Mouse (Mus musculus) heart, embryonic 12.5 days (tissue): ENCODE data around the gene B3gnt3. TPM values are rescaled to one million over a fixed set of nuclear protein-coding genes. Genes with fewer than 3 reads are reported as not detected.
"Not testable (repeated sequence)": the region's sequence is repeated elsewhere in the genome, so short reads cannot be mapped to it uniquely, and the experiment has no call there.

Experiments used
- ATAC-seq: fragments of 200-750 bp; cut with Nextera tagmentation; 2 replicates; pipeline ENCODE4 v1.8.0; 2017; ENCODE audit warnings: moderate TSS enrichment, moderate library complexity; ENCODE audit not compliant: insufficient number of reproducible peaks, low FRiP score
- H3K27ac ChIP-seq: fragments of 300-500 bp; sonication (generic); 2 replicates; pipeline ENCODE4 v1.5.1; 2016; ENCODE audit warnings: mild to moderate bottlenecking, moderate library complexity; ENCODE audit not compliant: poor library complexity, severe bottlenecking
- H3K27me3 ChIP-seq: fragments of 300-500 bp; sonication (generic); replicated peaks from 2 replicates; pipeline ENCODE4 v1.6.1; 2016; ENCODE audit warnings: mild to moderate bottlenecking, moderate library complexity
- H3K36me3 ChIP-seq: fragments of 300-500 bp; sonication (generic); 2 replicates; pipeline ENCODE4 v1.6.1; 2016; ENCODE audit warnings: mild to moderate bottlenecking, moderate library complexity
- H3K4me1 ChIP-seq: fragments of 300-500 bp; sonication (generic); replicated peaks from 2 replicates; pipeline ENCODE4 v1.6.1; 2016; ENCODE audit warnings: mild to moderate bottlenecking
- H3K4me2 ChIP-seq: fragments of 300-500 bp; sonication (generic); 2 replicates; pipeline ENCODE4 v1.6.1; 2016; ENCODE audit warnings: mild to moderate bottlenecking, moderate library complexity
- H3K4me3 ChIP-seq: fragments of 300-500 bp; sonication (generic); 2 replicates; pipeline ENCODE4 v1.5.1; 2016; ENCODE audit warnings: mild to moderate bottlenecking
- H3K9ac ChIP-seq: fragments of 300-500 bp; sonication (generic); 2 replicates; pipeline ENCODE4 v1.6.1; 2016; ENCODE audit warnings: mild to moderate bottlenecking, moderate library complexity
- H3K9me3 ChIP-seq: fragments of 300-500 bp; sonication (generic); replicated peaks from 2 replicates; pipeline ENCODE4 v1.6.1; 2016; ENCODE audit warnings: mild to moderate bottlenecking, moderate library complexity
- WGBS: fragments of 180-500 bp; shearing (Covaris S2); methylation state at CpG from one replicate; pipeline ENCODE4 v1.1.7; 2016; 5-methylcytosine and 5-hydroxymethylcytosine counted together
- polyA plus RNA-seq: library from polyadenylated mRNA; unstranded; fragments of >200 nt; fragmentation: Nextera tagmentation; extraction: Ambion mirVana; gene quantifications from 2 replicates; pipeline ENCODE4 v1.2.1, GENCODE M21; 2016

B3gnt3 gene
- 3.4 and 3.7 TPM in 2 replicates for polyA plus RNA-seq

- H3K27ac ChIP-seq = no peak within 1 kb of the TSS
- peaks cover 85% of the 10 kb centered on the region for H3K27me3 ChIP-seq
- WGBS = 13% methylated on average over 32 of the region's 34 CpGs
- H3K9ac ChIP-seq = peak within 1 kb of the TSS; percentile 59; the same call in 1 of the 2 replicates
- H3K4me1 ChIP-seq = peaks cover 19% of the 10 kb centered on the region
- H3K4me3 ChIP-seq = peak within 1 kb of the TSS; percentile 42
- no peaks in the 10 kb centered on the region for H3K9me3 ChIP-seq
- ATAC-seq = no peak
- peak within 1 kb of the TSS; percentile 65 for H3K4me2 ChIP-seq
- H3K36me3 ChIP-seq = no peaks in the 10 kb centered on the region
These were observed at the start of gene B3gnt3 for GRCm38 (mm10) chr8:71701414-71702086. Gene B3gnt3, minus strand, starts transcription at chr8:71701789.

GRCm38 (mm10) chr8:71749321-71750075 is 47.9 kb upstream of the B3gnt3 start:
- 72% methylated on average over 6 of the region's 6 CpGs for WGBS

DNA sequence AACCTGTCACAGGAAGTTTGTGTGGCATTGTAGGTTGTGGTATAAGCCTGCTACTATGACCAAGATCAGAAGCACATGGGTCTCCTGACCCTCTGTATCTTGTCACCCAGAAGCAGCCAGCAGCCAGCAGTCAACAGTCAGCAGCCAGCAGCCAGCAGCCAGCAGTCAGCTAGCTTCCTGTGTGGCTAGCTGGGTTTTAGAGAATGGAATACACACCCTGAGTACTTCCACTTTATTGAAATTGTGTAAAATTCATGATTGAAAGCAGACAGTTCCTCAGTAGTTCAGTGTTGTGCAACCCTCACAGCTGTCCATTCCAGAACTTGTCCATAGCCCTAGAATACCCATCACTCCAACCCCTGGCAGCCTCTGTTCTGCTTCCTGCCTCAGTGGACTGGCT is 45.5 kb upstream of the B3gnt3 start:
- not testable (repeated sequence) for ATAC-seq, H3K4me2 ChIP-seq, H3K36me3 ChIP-seq, H3K27me3 ChIP-seq, H3K4me3 ChIP-seq, H3K9ac ChIP-seq, H3K4me1 ChIP-seq, H3K9me3 ChIP-seq, H3K27ac ChIP-seq

More at GRCm38 (mm10) chr8:71749321-71750075, 47.9 kb upstream of the B3gnt3 start:
- H3K27ac ChIP-seq, H3K9me3 ChIP-seq, H3K4me2 ChIP-seq, H3K27me3 ChIP-seq, H3K36me3 ChIP-seq, H3K4me3 ChIP-seq, H3K9ac ChIP-seq, ATAC-seq, H3K4me1 ChIP-seq: not testable (repeated sequence)

DNA sequence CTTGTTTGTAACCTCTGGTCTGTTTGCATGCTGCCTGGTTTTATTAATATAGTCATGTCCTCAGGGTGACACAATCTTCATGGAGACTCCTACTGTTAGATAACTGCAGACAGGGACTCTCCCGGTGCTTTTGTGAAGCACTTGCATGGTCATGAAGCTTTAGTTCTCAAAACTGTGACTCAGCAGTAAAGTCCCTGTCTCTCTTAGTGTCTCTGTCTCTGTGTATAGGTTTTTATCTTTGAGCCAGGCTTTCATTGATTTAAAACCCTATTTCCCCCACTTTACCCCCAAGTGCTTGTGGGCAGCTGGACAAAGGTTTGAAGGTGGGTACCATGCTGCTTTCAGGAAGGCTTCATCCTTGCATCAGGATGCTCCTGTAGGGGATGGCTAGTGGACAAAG is 43.7 kb upstream of the B3gnt3 start:
- Histone ChIP-seq H3K9ac (no peak overlapping the region), H3K4me1 (peaks cover 7% of the 10 kb centered on the region), H3K9me3 (no peaks in the 10 kb centered on the region), H3K4me3 (no peak overlapping the region), H3K27me3 (peaks cover 13% of the 10 kb centered on the region), H3K27ac (no peak overlapping the region), H3K4me2 (no peak overlapping the region), H3K36me3 (no peaks in the 10 kb centered on the region)
- 61% methylated on average over 1 of the region's 1 CpGs for WGBS
- ATAC-seq = no peak

DNA sequence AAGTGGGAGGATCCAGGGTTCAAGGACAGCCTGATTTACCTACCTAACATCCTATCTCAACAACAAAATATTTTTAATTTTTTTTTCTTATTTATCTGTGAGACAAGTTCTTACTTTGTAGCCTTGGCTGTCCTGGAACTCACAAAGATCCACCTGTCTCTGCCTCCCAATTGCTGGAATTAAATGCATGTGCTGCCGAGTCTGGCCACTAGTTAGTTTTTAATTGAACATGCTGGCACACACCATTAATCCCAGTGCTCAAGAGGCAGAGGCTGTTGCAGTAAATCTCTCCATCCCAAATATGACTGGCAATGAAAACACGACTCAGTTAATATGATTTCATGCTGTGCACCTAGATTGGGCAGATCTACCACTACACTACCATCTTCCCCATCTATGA is 41.2 kb upstream of the B3gnt3 start:
- Histone ChIP-seq H3K4me1 (peaks cover 7% of the 10 kb centered on the region), H3K4me2 (no peak overlapping the region), H3K36me3 (no peaks in the 10 kb centered on the region), H3K27ac (no peak overlapping the region), H3K4me3 (no peak overlapping the region), H3K27me3 (peaks cover 13% of the 10 kb centered on the region), H3K9me3 (no peaks in the 10 kb centered on the region), H3K9ac (no peak overlapping the region)
- 59% methylated on average over 2 of the region's 2 CpGs for WGBS
- no peak for ATAC-seq

- Histone ChIP-seq H3K4me2 (peak overlapping the region; percentile 53), H3K27me3 (peaks cover 13% of the 10 kb centered on the region), H3K4me3 (peak overlapping the region; percentile 11), H3K9me3 (no peaks in the 10 kb centered on the region), H3K9ac (no peak overlapping the region), H3K36me3 (no peaks in the 10 kb centered on the region), H3K27ac (no peak overlapping the region), H3K4me1 (peaks cover 7% of the 10 kb centered on the region)
- WGBS = 6% methylated on average over 19 of the region's 19 CpGs
- ATAC-seq = peak; percentile 56; the same call in 1 of the 2 replicates
These were observed 40.1 kb upstream of the B3gnt3 start for GRCm38 (mm10) chr8:71741687-71742114.

DNA sequence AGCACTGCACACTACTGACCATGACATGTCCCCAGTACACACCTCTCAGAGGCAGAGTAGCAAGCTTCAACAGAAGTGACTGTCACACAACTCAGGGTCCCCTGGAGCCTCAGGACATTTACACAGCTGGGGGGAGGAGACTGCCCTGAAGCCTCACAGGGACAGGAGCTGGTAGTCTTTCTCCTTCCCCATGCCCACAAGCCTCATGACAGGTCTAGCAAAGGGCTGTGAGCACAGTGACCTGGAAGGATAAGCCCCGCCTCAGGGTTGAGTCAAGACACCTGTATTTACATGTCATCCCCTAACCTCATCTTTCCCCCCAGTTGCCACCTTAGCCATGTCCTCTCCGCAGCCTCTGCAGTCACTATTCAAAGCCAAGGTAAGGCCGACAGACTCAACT is 39.6 kb upstream of the B3gnt3 start:
- peak overlapping the region; percentile 53 for H3K4me2 ChIP-seq
- H3K4me1 ChIP-seq = peaks cover 7% of the 10 kb centered on the region
- no peaks in the 10 kb centered on the region for H3K9me3 ChIP-seq
- no peak overlapping the region for H3K9ac ChIP-seq
- H3K4me3 ChIP-seq = peak overlapping the region; percentile 11; the same call in 1 of the 2 replicates
- 0 out of 2 replicates have a peak, but pooled peaks have one; percentile 13 for ATAC-seq
- no peak overlapping the region for H3K27ac ChIP-seq
- H3K36me3 ChIP-seq = no peaks in the 10 kb centered on the region
- WGBS = 32% methylated on average over 3 of the region's 3 CpGs
- H3K27me3 ChIP-seq = peaks cover 13% of the 10 kb centered on the region

DNA sequence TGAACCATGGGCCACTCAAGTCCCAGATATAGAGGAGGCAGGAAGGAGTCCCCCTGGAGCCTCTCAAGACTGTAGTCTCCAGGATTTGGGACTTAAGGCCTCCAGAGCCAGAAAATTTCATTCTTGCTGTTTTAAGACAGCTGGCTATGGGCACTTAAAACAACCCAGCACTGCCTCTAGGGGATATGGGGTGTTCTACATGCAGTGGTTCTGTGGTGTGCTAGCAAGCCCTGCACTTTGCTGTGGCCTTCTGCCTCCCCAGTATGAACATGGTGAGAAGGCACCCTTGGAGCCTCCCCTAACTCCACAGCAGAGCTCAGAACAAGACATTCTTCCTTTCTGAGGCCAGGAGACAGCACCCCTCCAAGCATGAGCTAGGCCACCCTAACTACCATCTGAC is 36.7 kb upstream of the B3gnt3 start:
- H3K9me3 ChIP-seq, H3K4me2 ChIP-seq, H3K9ac ChIP-seq, ATAC-seq, H3K36me3 ChIP-seq, H3K4me1 ChIP-seq, H3K4me3 ChIP-seq, H3K27ac ChIP-seq: not testable (repeated sequence)
- H3K27me3 ChIP-seq = peaks cover 13% of the 10 kb centered on the region

GRCm38 (mm10) chr8:71731652-71732230 is 30.2 kb upstream of the B3gnt3 start:
- H3K27me3 ChIP-seq = peaks cover 34% of the 10 kb centered on the region
- no peak overlapping the region for H3K4me3 ChIP-seq
- no peaks in the 10 kb centered on the region for H3K36me3 ChIP-seq
- H3K4me1 ChIP-seq = peaks cover 16% of the 10 kb centered on the region
- H3K27ac ChIP-seq = no peak overlapping the region
- no peak for ATAC-seq
- no peak overlapping the region for H3K9ac ChIP-seq
- H3K9me3 ChIP-seq = no peaks in the 10 kb centered on the region
- 42% methylated on average over 3 of the region's 3 CpGs for WGBS
- H3K4me2 ChIP-seq = no peak overlapping the region

GRCm38 (mm10) chr8:71728826-71729620 is 27.4 kb upstream of the B3gnt3 start:
- Histone ChIP-seq H3K4me2 (peak overlapping the region; percentile 72), H3K27ac (no peak overlapping the region), H3K36me3 (no peaks in the 10 kb centered on the region), H3K27me3 (peaks cover 61% of the 10 kb centered on the region), H3K4me3 (peak overlapping the region; percentile 34), H3K9ac (0 out of 2 replicates have a peak overlapping the region, but pooled peaks have one; percentile 57), H3K9me3 (no peaks in the 10 kb centered on the region), H3K4me1 (peaks cover 24% of the 10 kb centered on the region)
- 14% methylated on average over 14 of the region's 16 CpGs for WGBS
- no peak for ATAC-seq
